23 mouse cellular contexts compared by ENCODE assay signal in genomic region chr4:154260755-154261154, GRCm38 (mm10). TPM values are rescaled to one million over a fixed set of nuclear protein-coding genes. Genes with fewer than 3 reads are reported as not detected.
A peak's percentile ranks its signal among the peaks of the same experiment; 100 is the strongest.
DNase-seq lines count a peak whose midpoint lies in the region; ATAC-seq lines count a peak whose summit lies in the region.
"Had no signal": no experiment of that assay in that cellular context is flagged by ENCODE, and none has a peak within 500 bp of the region (broad histone marks: within the 10 kb centered on the region; RNA-seq: fewer than 3 reads in every experiment).

No protein-coding gene starts in this region.

- no peak overlapping the region for H3K4me3 ChIP-seq in midbrain, embryonic 11.5 days (ENCODE audit: low read depth, low read length)
- H3K4me3 ChIP-seq in midbrain, embryonic 13.5 days (replicated peaks) = no peak overlapping the region
- H3K4me3 ChIP-seq in embryonic facial prominence, embryonic 14.5 days (ENCODE audit: low read depth, low read length) = no peak overlapping the region
- no peak overlapping the region for H3K4me3 ChIP-seq in limb, embryonic 11.5 days (ENCODE audit: low read depth, low read length)
- no peak overlapping the region for H3K4me3 ChIP-seq in limb, embryonic 15.5 days
- no peak overlapping the region for H3K4me3 ChIP-seq in intestine, embryonic 16.5 days (ENCODE audit: low read length)
- H3K4me3 ChIP-seq: forebrain, embryonic 13.5 days; heart, adult 2 months; hindbrain, embryonic 15.5 days had no signal

- no peak for ATAC-seq in midbrain, embryonic 11.5 days (ENCODE audit: low FRiP score)
- no peak for ATAC-seq in midbrain, embryonic 13.5 days
- ATAC-seq in embryonic facial prominence, embryonic 14.5 days (ENCODE audit: low read depth) = peak; percentile 62; the same call in 1 of the 2 replicates
- ATAC-seq in limb, embryonic 11.5 days (ENCODE audit: insufficient number of reproducible peaks, low FRiP score, low TSS enrichment, low read depth) = peak; percentile 52
- ATAC-seq in limb, embryonic 15.5 days (ENCODE audit: insufficient number of reproducible peaks, low FRiP score, low TSS enrichment, low read depth) = no peak
- no peak for ATAC-seq in intestine, embryonic 16.5 days
- ATAC-seq: activated CD4-positive, CD25-positive, alpha-beta regulatory T cell, adult 4 months; forebrain, embryonic 13.5 days; forebrain, postnatal 0 days; intestine, postnatal 0 days; Patski had no signal

- peak; percentile 44 for DNase-seq in midbrain, embryonic 11.5 days (ENCODE audit: low spot score, missing footprints)
- peak; percentile 60 for DNase-seq in embryonic facial prominence, embryonic 14.5 days (ENCODE audit: low spot score)
- DNase-seq in limb, embryonic 11.5 days (ENCODE audit: low spot score) = no peak
- DNase-seq in heart, postnatal 10 days = no peak
- no peak for DNase-seq in lung, postnatal 10 days
- DNase-seq: adrenal gland, postnatal 14 days; cerebellum, adult 11-12 months; cerebellum, adult 9-10 months; cerebellum, postnatal 36 days; forebrain, postnatal 0 days; gastrocnemius, postnatal 10 days; heart, adult 2 months; heart, postnatal 36 days had no signal

- no peaks in the 10 kb centered on the region for H3K9me3 ChIP-seq in midbrain, embryonic 11.5 days (ENCODE audit: control insufficient read depth, low read length)
- H3K9me3 ChIP-seq in midbrain, embryonic 13.5 days = no peaks in the 10 kb centered on the region
- no peaks in the 10 kb centered on the region for H3K9me3 ChIP-seq in embryonic facial prominence, embryonic 14.5 days (ENCODE audit: control insufficient read depth, low read length)
- peaks cover 2% of the 10 kb centered on the region; the same call in 1 of the 2 replicates for H3K9me3 ChIP-seq in limb, embryonic 11.5 days (ENCODE audit: control insufficient read depth, low read length)
- no peaks in the 10 kb centered on the region for H3K9me3 ChIP-seq in limb, embryonic 15.5 days
- no peaks in the 10 kb centered on the region for H3K9me3 ChIP-seq in intestine, embryonic 16.5 days (ENCODE audit: control insufficient read depth, low read length)
- H3K9me3 ChIP-seq: forebrain, embryonic 13.5 days; hindbrain, embryonic 15.5 days had no signal

- no peak overlapping the region for H3K9ac ChIP-seq in midbrain, embryonic 11.5 days (ENCODE audit: low read length)
- no peak overlapping the region for H3K9ac ChIP-seq in midbrain, embryonic 13.5 days (replicated peaks)
- no peak overlapping the region for H3K9ac ChIP-seq in embryonic facial prominence, embryonic 14.5 days (ENCODE audit: low read depth, low read length)
- H3K9ac ChIP-seq in limb, embryonic 11.5 days (ENCODE audit: low read length) = no peak overlapping the region
- H3K9ac ChIP-seq in limb, embryonic 15.5 days = no peak overlapping the region
- H3K9ac ChIP-seq in intestine, embryonic 16.5 days (ENCODE audit: low read depth, low read length) = no peak overlapping the region
- H3K9ac ChIP-seq: forebrain, embryonic 13.5 days; forebrain, postnatal 0 days; hindbrain, embryonic 15.5 days had no signal

- intact Hi-C loops in heart, postnatal 10 days (cut with DNase I) = no loop called here

- WGBS in midbrain, embryonic 11.5 days = 85% methylated on average over 5 of the region's 5 CpGs
- 92% methylated on average over 5 of the region's 5 CpGs for WGBS in midbrain, embryonic 13.5 days
- WGBS in embryonic facial prominence, embryonic 14.5 days = 39% methylated on average over 5 of the region's 5 CpGs
- 70% methylated on average over 5 of the region's 5 CpGs for WGBS in limb, embryonic 11.5 days
- 41% methylated on average over 5 of the region's 5 CpGs for WGBS in limb, embryonic 15.5 days
- 74% methylated on average over 5 of the region's 5 CpGs for WGBS in intestine, embryonic 16.5 days

- no peaks in the 10 kb centered on the region for H3K27me3 ChIP-seq in midbrain, embryonic 11.5 days (ENCODE audit: control insufficient read depth, insufficient read depth, low read length)
- no peaks in the 10 kb centered on the region for H3K27me3 ChIP-seq in midbrain, embryonic 13.5 days
- H3K27me3 ChIP-seq in embryonic facial prominence, embryonic 14.5 days (replicated peaks; ENCODE audit: control insufficient read depth, insufficient read depth, low read length) = no peaks in the 10 kb centered on the region
- H3K27me3 ChIP-seq in limb, embryonic 11.5 days (ENCODE audit: control insufficient read depth, insufficient read depth, low read length) = no peaks in the 10 kb centered on the region
- H3K27me3 ChIP-seq in limb, embryonic 15.5 days = no peaks in the 10 kb centered on the region
- H3K27me3 ChIP-seq in intestine, embryonic 16.5 days (replicated peaks; ENCODE audit: control insufficient read depth, insufficient read depth, low read length) = no peaks in the 10 kb centered on the region
- H3K27me3 ChIP-seq: CH12.LX; forebrain, embryonic 13.5 days; hindbrain, embryonic 15.5 days; Patski had no signal

- H3K36me3 ChIP-seq in midbrain, embryonic 11.5 days (ENCODE audit: control insufficient read depth, insufficient read depth, low read length) = no peaks in the 10 kb centered on the region
- H3K36me3 ChIP-seq in midbrain, embryonic 13.5 days = peaks cover 5% of the 10 kb centered on the region; the same call in 1 of the 2 replicates
- H3K36me3 ChIP-seq in embryonic facial prominence, embryonic 14.5 days (ENCODE audit: control insufficient read depth, insufficient read depth, low read length) = peaks cover 40% of the 10 kb centered on the region
- peaks cover 7% of the 10 kb centered on the region; the same call in 1 of the 2 replicates for H3K36me3 ChIP-seq in limb, embryonic 11.5 days (ENCODE audit: control insufficient read depth, insufficient read depth, low read length)
- peaks cover 63% of the 10 kb centered on the region for H3K36me3 ChIP-seq in limb, embryonic 15.5 days
- peaks cover 4% of the 10 kb centered on the region for H3K36me3 ChIP-seq in intestine, embryonic 16.5 days (ENCODE audit: control insufficient read depth, insufficient read depth, low read length)
- H3K36me3 ChIP-seq: hindbrain, embryonic 15.5 days had no signal

- H3K4me1 ChIP-seq in midbrain, embryonic 11.5 days (ENCODE audit: control insufficient read depth, insufficient read depth, low read length) = no peaks in the 10 kb centered on the region
- H3K4me1 ChIP-seq in midbrain, embryonic 13.5 days (replicated peaks) = no peaks in the 10 kb centered on the region
- H3K4me1 ChIP-seq in embryonic facial prominence, embryonic 14.5 days (ENCODE audit: control insufficient read depth, insufficient read depth, low read length) = no peaks in the 10 kb centered on the region
- H3K4me1 ChIP-seq in limb, embryonic 11.5 days (ENCODE audit: control insufficient read depth, insufficient read depth, low read length) = no peaks in the 10 kb centered on the region
- H3K4me1 ChIP-seq in limb, embryonic 15.5 days = 0 out of 2 replicates have a peak, but pooled peaks cover 2% of the 10 kb centered on the region
- no peaks in the 10 kb centered on the region for H3K4me1 ChIP-seq in intestine, embryonic 16.5 days (ENCODE audit: control insufficient read depth, insufficient read depth, low read length)
- H3K4me1 ChIP-seq: forebrain, embryonic 13.5 days; hindbrain, embryonic 15.5 days had no signal

- no peak overlapping the region for H3K4me2 ChIP-seq in midbrain, embryonic 11.5 days
- no peak overlapping the region for H3K4me2 ChIP-seq in midbrain, embryonic 13.5 days (replicated peaks)
- H3K4me2 ChIP-seq in embryonic facial prominence, embryonic 14.5 days (ENCODE audit: low read depth, low read length) = no peak overlapping the region
- no peak overlapping the region for H3K4me2 ChIP-seq in limb, embryonic 11.5 days (ENCODE audit: low read depth, severe bottlenecking)
- H3K4me2 ChIP-seq in limb, embryonic 15.5 days = no peak overlapping the region
- no peak overlapping the region for H3K4me2 ChIP-seq in intestine, embryonic 16.5 days (ENCODE audit: low read depth, low read length)
- H3K4me2 ChIP-seq: forebrain, embryonic 13.5 days; heart, embryonic 11.5 days; hindbrain, embryonic 15.5 days had no signal

- no peak overlapping the region for H3K27ac ChIP-seq in midbrain, embryonic 11.5 days (ENCODE audit: low read depth, low read length)
- no peak overlapping the region for H3K27ac ChIP-seq in midbrain, embryonic 13.5 days
- peak overlapping the region; percentile 55; the same call in 1 of the 2 replicates for H3K27ac ChIP-seq in embryonic facial prominence, embryonic 14.5 days (replicated peaks; ENCODE audit: low read depth, low read length)
- H3K27ac ChIP-seq in limb, embryonic 11.5 days (replicated peaks; ENCODE audit: low read depth, low read length) = no peak overlapping the region
- H3K27ac ChIP-seq in limb, embryonic 15.5 days = peak overlapping the region; percentile 52
- no peak overlapping the region for H3K27ac ChIP-seq in intestine, embryonic 16.5 days (ENCODE audit: low read length)
- H3K27ac ChIP-seq: forebrain, embryonic 13.5 days; heart, adult 2 months; hindbrain, embryonic 15.5 days had no signal

RNA-seq across cellular contexts. Expression of gene Arhgef16, which starts 40.7 kb away (rescaled TPM):
- polyA plus RNA-seq in midbrain, embryonic 11.5 days (2014; fragmentation: Nextera tagmentation; extraction: Ambion mirVana) = 0.45 and 0.81 TPM in 2 replicates
- 0.18 and 0.32 TPM in 2 replicates for polyA plus RNA-seq in midbrain, embryonic 13.5 days (2015; fragmentation: Nextera tagmentation; extraction: Ambion mirVana)
- 5.5 and 6.1 TPM in 2 replicates for polyA plus RNA-seq in embryonic facial prominence, embryonic 14.5 days (2014; fragmentation: Nextera tagmentation; extraction: Ambion mirVana)
- polyA plus RNA-seq in limb, embryonic 11.5 days (2014; fragmentation: Nextera tagmentation; extraction: Ambion mirVana) = 4.1 and 4.2 TPM in 2 replicates
- polyA plus RNA-seq in limb, embryonic 15.5 days (2015; fragmentation: Nextera tagmentation; extraction: Ambion mirVana) = 5.5 and 6.5 TPM in 2 replicates
- 69.5 and 74.1 TPM in 2 replicates for polyA plus RNA-seq in intestine, embryonic 16.5 days (2015; fragmentation: Nextera tagmentation; extraction: Ambion mirVana)
- total RNA-seq in heart, postnatal 10 days (2021) = 1 to 10 TPM in 1 of 2 experiments, under 1 TPM in 1; 0.77 to 1.4 TPM
- total RNA-seq: CH12.LX had no signal

Comparison
In these comparisons a context has a peak if more than half of its experiments do, and no peak if none do; other contexts are left out.
1. ATAC-seq: peak in embryonic facial prominence, embryonic 14.5 days (single experiment) and limb, embryonic 11.5 days (single experiment); none in midbrain, embryonic 11.5 days (single experiment), midbrain, embryonic 13.5 days (single experiment), limb, embryonic 15.5 days (single experiment) and intestine, embryonic 16.5 days (single experiment).
2. H3K27ac ChIP-seq: peak in embryonic facial prominence, embryonic 14.5 days (single experiment) and limb, embryonic 15.5 days (single experiment); none in midbrain, embryonic 11.5 days (single experiment), midbrain, embryonic 13.5 days (single experiment), limb, embryonic 11.5 days (single experiment) and intestine, embryonic 16.5 days (single experiment).
3. DNase-seq: peak in midbrain, embryonic 11.5 days (single experiment) and embryonic facial prominence, embryonic 14.5 days (single experiment); none in limb, embryonic 11.5 days (single experiment), heart, postnatal 10 days (0 of 2) and lung, postnatal 10 days (single experiment).